Mouse (Mus musculus): ENCODE results near the gene Tpcn1.

- TF ChIP-seq GATA1 (IDR thresholded peaks at IDR 0.05; ENCODE audit: borderline replicate concordance, low read length) (no peak), FLI1 (IDR thresholded peaks at IDR 0.05; ENCODE audit: low read length) (no peak)
Measured at GRCm38 (mm10) chr5:120566681-120567252, 21.7 kb downstream of the Tpcn1 start.

Measured in megakaryocyte, embryonic 14.5 days (primary cell).